Mouse (Mus musculus): Measurements from ENCODE around the gene Acp7. TPM values are rescaled to one million over a fixed set of nuclear protein-coding genes. Genes with fewer than 3 reads are reported as not detected.
A peak's percentile ranks its signal among the peaks of the same experiment; 100 is the strongest.
"Not testable (repeated sequence)": the region's sequence is repeated elsewhere in the genome, so short reads cannot be mapped to it uniquely, and the experiment has no call there.

The Acp7 gene
- polyA plus RNA-seq, 1 experiment from 2014 or later: not detected

- WGBS: 87% methylated on average over 2 of the region's 2 CpGs
- no peak overlapping the region for H3K4me3 ChIP-seq
- no peaks in the 10 kb centered on the region for H3K27me3 ChIP-seq (replicated peaks; ENCODE audit: low read depth, poor library complexity, severe bottlenecking)
- H3K27ac ChIP-seq (replicated peaks): no peak overlapping the region
- H3K36me3 ChIP-seq (replicated peaks): no peaks in the 10 kb centered on the region
- no peaks in the 10 kb centered on the region for H3K9me3 ChIP-seq
- DNase-seq (ENCODE audit: low spot score): no peak
- H3K4me1 ChIP-seq: 0 out of 2 replicates have a peak, but pooled peaks cover 5% of the 10 kb centered on the region
These were observed 14.9 kb upstream of the Acp7 start for GRCm38 (mm10) chr7:28645947-28646475.

- WGBS: 70% methylated on average over 6 of the region's 6 CpGs
- H3K9me3 ChIP-seq: no peaks in the 10 kb centered on the region
- H3K27me3 ChIP-seq (replicated peaks; ENCODE audit: low read depth, poor library complexity, severe bottlenecking): no peaks in the 10 kb centered on the region
- H3K4me1 ChIP-seq: 0 out of 2 replicates have a peak, but pooled peaks cover 5% of the 10 kb centered on the region
- DNase-seq (ENCODE audit: low spot score): no peak
- H3K36me3 ChIP-seq (replicated peaks): no peaks in the 10 kb centered on the region
- no peak overlapping the region for H3K4me3 ChIP-seq
- no peak overlapping the region for H3K27ac ChIP-seq (replicated peaks)
These were observed 14.2 kb upstream of the Acp7 start for GRCm38 (mm10) chr7:28645366-28645765.

- Histone ChIP-seq H3K27ac (replicated peaks) (no peak overlapping the region), H3K9me3 (no peaks in the 10 kb centered on the region), H3K4me1 (peaks cover 17% of the 10 kb centered on the region), H3K4me3 (no peak overlapping the region), H3K27me3 (replicated peaks; ENCODE audit: low read depth, poor library complexity, severe bottlenecking) (no peaks in the 10 kb centered on the region), H3K36me3 (replicated peaks) (no peaks in the 10 kb centered on the region)
- DNase-seq (ENCODE audit: low spot score): no peak
- 63% methylated on average over 8 of the region's 8 CpGs for WGBS
These were observed 10.4 kb upstream of the Acp7 start for GRCm38 (mm10) chr7:28641546-28641945.

GRCm38 (mm10) chr7:28637511-28637910 is 6.4 kb upstream of the Acp7 start:
- Histone ChIP-seq H3K4me3 (no peak overlapping the region), H3K27ac (replicated peaks) (no peak overlapping the region), H3K4me1 (peaks cover 17% of the 10 kb centered on the region), H3K36me3 (replicated peaks) (no peaks in the 10 kb centered on the region), H3K27me3 (replicated peaks; ENCODE audit: low read depth, poor library complexity, severe bottlenecking) (peaks cover 7% of the 10 kb centered on the region), H3K9me3 (no peaks in the 10 kb centered on the region)
- no peak for DNase-seq (ENCODE audit: low spot score)
- WGBS: 24% methylated on average over 8 of the region's 8 CpGs

GRCm38 (mm10) chr7:28634128-28634527 is 3.0 kb upstream of the Acp7 start:
- Histone ChIP-seq H3K9me3 (no peaks in the 10 kb centered on the region), H3K36me3 (replicated peaks) (no peaks in the 10 kb centered on the region), H3K4me3 (no peak overlapping the region), H3K27ac (replicated peaks) (no peak overlapping the region), H3K4me1 (peaks cover 27% of the 10 kb centered on the region), H3K27me3 (replicated peaks; ENCODE audit: low read depth, poor library complexity, severe bottlenecking) (peaks cover 40% of the 10 kb centered on the region)
- no peak for DNase-seq (ENCODE audit: low spot score)
- 56% methylated on average over 4 of the region's 4 CpGs for WGBS

GRCm38 (mm10) chr7:28624791-28625190 is 6.3 kb downstream of the Acp7 start:
- WGBS: 80% methylated on average over 5 of the region's 5 CpGs
- H3K9me3 ChIP-seq: 0 out of 2 replicates have a peak, but pooled peaks cover 3% of the 10 kb centered on the region
- H3K36me3 ChIP-seq (replicated peaks): no peaks in the 10 kb centered on the region
- H3K4me3 ChIP-seq: no peak overlapping the region
- peaks cover 2% of the 10 kb centered on the region for H3K4me1 ChIP-seq
- peaks cover 24% of the 10 kb centered on the region for H3K27me3 ChIP-seq (replicated peaks; ENCODE audit: low read depth, poor library complexity, severe bottlenecking)
- H3K27ac ChIP-seq (replicated peaks): no peak overlapping the region
- no peak for DNase-seq (ENCODE audit: low spot score)

- 0 out of 2 replicates have a peak, but pooled peaks cover 4% of the 10 kb centered on the region for H3K27me3 ChIP-seq (replicated peaks; ENCODE audit: low read depth, poor library complexity, severe bottlenecking)
- peak overlapping the region; percentile 72; the same call in 1 of the 2 replicates for H3K27ac ChIP-seq (replicated peaks)
- H3K4me1 ChIP-seq: peaks cover 7% of the 10 kb centered on the region
- peak; percentile 56 for DNase-seq (ENCODE audit: low spot score)
- H3K9me3 ChIP-seq: 0 out of 2 replicates have a peak, but pooled peaks cover 3% of the 10 kb centered on the region
- no peaks in the 10 kb centered on the region for H3K36me3 ChIP-seq (replicated peaks)
- WGBS: 44% methylated on average over 9 of the region's 9 CpGs
- H3K4me3 ChIP-seq: no peak overlapping the region
These were observed 11.9 kb downstream of the Acp7 start for GRCm38 (mm10) chr7:28619098-28619715.

GRCm38 (mm10) chr7:28605951-28606350 is 25.2 kb downstream of the Acp7 start:
- H3K27ac ChIP-seq (replicated peaks): no peak overlapping the region
- WGBS: 92% methylated on average over 8 of the region's 8 CpGs
- DNase-seq (ENCODE audit: low spot score): no peak
- no peaks in the 10 kb centered on the region for H3K36me3 ChIP-seq (replicated peaks)
- H3K4me3 ChIP-seq: no peak overlapping the region
- H3K4me1 ChIP-seq: peaks cover 2% of the 10 kb centered on the region; the same call in 1 of the 2 replicates
- H3K27me3 ChIP-seq (replicated peaks; ENCODE audit: low read depth, poor library complexity, severe bottlenecking): no peaks in the 10 kb centered on the region
- no peaks in the 10 kb centered on the region for H3K9me3 ChIP-seq

- not testable (repeated sequence) for H3K4me1 ChIP-seq; H3K36me3 ChIP-seq (replicated peaks); H3K27me3 ChIP-seq (replicated peaks; ENCODE audit: low read depth, poor library complexity, severe bottlenecking); DNase-seq (ENCODE audit: low spot score); H3K9me3 ChIP-seq; H3K4me3 ChIP-seq; H3K27ac ChIP-seq (replicated peaks)
- WGBS: 77% methylated on average over 2 of the region's 2 CpGs
These were observed 27.3 kb downstream of the Acp7 start for GRCm38 (mm10) chr7:28603788-28604187.

- no peak for DNase-seq (ENCODE audit: low spot score)
These were observed 28.0 kb downstream of the Acp7 start for GRCm38 (mm10) chr7:28603136-28603535.

GRCm38 (mm10) chr7:28601668-28602067 is 29.5 kb downstream of the Acp7 start:
- DNase-seq (ENCODE audit: low spot score): peak; percentile 61
- Histone ChIP-seq H3K4me1 (peaks cover 18% of the 10 kb centered on the region), H3K4me3 (no peak overlapping the region), H3K36me3 (replicated peaks) (no peaks in the 10 kb centered on the region), H3K9me3 (no peaks in the 10 kb centered on the region), H3K27me3 (replicated peaks; ENCODE audit: low read depth, poor library complexity, severe bottlenecking) (no peaks in the 10 kb centered on the region), H3K27ac (replicated peaks) (no peak overlapping the region)
- WGBS: 31% methylated on average over 7 of the region's 7 CpGs

More at GRCm38 (mm10) chr7:28603136-28603535, 28.0 kb downstream of the Acp7 start:
- Histone ChIP-seq H3K4me3 (no peak overlapping the region), H3K27ac (replicated peaks) (no peak overlapping the region), H3K36me3 (replicated peaks) (no peaks in the 10 kb centered on the region), H3K27me3 (replicated peaks; ENCODE audit: low read depth, poor library complexity, severe bottlenecking) (no peaks in the 10 kb centered on the region), H3K4me1 (0 out of 2 replicates have a peak, but pooled peaks cover 9% of the 10 kb centered on the region), H3K9me3 (no peaks in the 10 kb centered on the region)
- WGBS: 75% methylated on average over 5 of the region's 5 CpGs

GRCm38 (mm10) chr7:28601029-28601428 is 30.1 kb downstream of the Acp7 start:
- H3K9me3 ChIP-seq: no peaks in the 10 kb centered on the region
- no peaks in the 10 kb centered on the region for H3K27me3 ChIP-seq (replicated peaks; ENCODE audit: low read depth, poor library complexity, severe bottlenecking)
- peaks cover 24% of the 10 kb centered on the region for H3K4me1 ChIP-seq
- no peak overlapping the region for H3K4me3 ChIP-seq
- H3K36me3 ChIP-seq (replicated peaks): 0 out of 2 replicates have a peak, but pooled peaks cover 2% of the 10 kb centered on the region
- peak; percentile 70 for DNase-seq (ENCODE audit: low spot score)
- H3K27ac ChIP-seq (replicated peaks): no peak overlapping the region
- WGBS: 13% methylated on average over 11 of the region's 11 CpGs

- WGBS: 65% methylated on average over 2 of the region's 2 CpGs
These were observed 32.2 kb downstream of the Acp7 start for GRCm38 (mm10) chr7:28598951-28599350.

More at GRCm38 (mm10) chr7:28598951-28599350, 32.2 kb downstream of the Acp7 start:
- H3K4me1 ChIP-seq: peaks cover 45% of the 10 kb centered on the region
- H3K27ac ChIP-seq (replicated peaks): peak overlapping the region; percentile 96
- H3K27me3 ChIP-seq (replicated peaks; ENCODE audit: low read depth, poor library complexity, severe bottlenecking): no peaks in the 10 kb centered on the region
- DNase-seq (ENCODE audit: low spot score): no peak
- H3K4me3 ChIP-seq: peak overlapping the region; percentile 83; the same call in 1 of the 2 replicates
- peaks cover 14% of the 10 kb centered on the region for H3K36me3 ChIP-seq (replicated peaks)
- H3K9me3 ChIP-seq: no peaks in the 10 kb centered on the region
